In genomic region chr16:35179082-35179481, GRCm38 (mm10) we compare ENCODE assay signal across 8 mouse cellular contexts. TPM values are rescaled to one million over a fixed set of nuclear protein-coding genes. Genes with fewer than 3 reads are reported as not detected.
DNase-seq lines count a peak whose midpoint lies in the region; ATAC-seq lines count a peak whose summit lies in the region.

No protein-coding gene starts in this region.

- no peak for ATAC-seq in kidney, embryonic 15.5 days (replicated peaks; ENCODE audit: low FRiP score)
- no peak for ATAC-seq in liver, embryonic 11.5 days (replicated peaks; ENCODE audit: low FRiP score)

- no peaks in the 10 kb centered on the region; the same call in 1 of the 2 replicates for H3K27me3 ChIP-seq in kidney, embryonic 15.5 days
- H3K27me3 ChIP-seq in liver, embryonic 11.5 days (replicated peaks; ENCODE audit: control insufficient read depth, insufficient read depth, low read length), result 0 out of 2 replicates have a peak, but pooled peaks cover 3% of the 10 kb centered on the region

- H3K4me3 ChIP-seq in kidney, embryonic 15.5 days (replicated peaks), result no peak overlapping the region
- H3K4me3 ChIP-seq in liver, embryonic 11.5 days (ENCODE audit: low read depth, low read length), result no peak overlapping the region

- no peak overlapping the region for H3K27ac ChIP-seq in kidney, embryonic 15.5 days
- no peak overlapping the region for H3K27ac ChIP-seq in liver, embryonic 11.5 days (ENCODE audit: low read depth, low read length)

- H3K9me3 ChIP-seq in kidney, embryonic 15.5 days (replicated peaks), result no peaks in the 10 kb centered on the region
- H3K9me3 ChIP-seq in liver, embryonic 11.5 days (ENCODE audit: control insufficient read depth, low read length), result no peaks in the 10 kb centered on the region

- peak; percentile 71 for DNase-seq in kidney, adult 11 months
- peak; percentile 92 for DNase-seq in adrenal gland, postnatal 10 days
- peak; percentile 40 to 47 for DNase-seq in gastrocnemius, adult 8-10 months (ENCODE audit: low spot score in 2 of 2)
- peak; percentile 76 to 88 for DNase-seq in kidney, postnatal 36 days
- DNase-seq in embryo, embryonic 10 days (ENCODE audit: low spot score), result no peak
- no peak for DNase-seq in spleen, postnatal 10 days (ENCODE audit: low spot score in 2 of 2)
- no peak for DNase-seq in liver, embryonic 11.5 days (ENCODE audit: low spot score)

- H3K9ac ChIP-seq in kidney, embryonic 15.5 days, result no peak overlapping the region
- no peak overlapping the region for H3K9ac ChIP-seq in liver, embryonic 11.5 days (ENCODE audit: low read depth, low read length)

- peaks cover 14% of the 10 kb centered on the region for H3K4me1 ChIP-seq in kidney, embryonic 15.5 days
- H3K4me1 ChIP-seq in liver, embryonic 11.5 days (replicated peaks; ENCODE audit: control insufficient read depth, insufficient read depth, low read length), result no peaks in the 10 kb centered on the region

- 30% methylated on average over 8 of the region's 8 CpGs for WGBS in kidney, embryonic 15.5 days
- 77% methylated on average over 8 of the region's 8 CpGs for WGBS in liver, embryonic 11.5 days

- H3K4me2 ChIP-seq in kidney, embryonic 15.5 days, result no peak overlapping the region
- no peak overlapping the region for H3K4me2 ChIP-seq in liver, embryonic 11.5 days

- no peaks in the 10 kb centered on the region for H3K36me3 ChIP-seq in kidney, embryonic 15.5 days
- no peaks in the 10 kb centered on the region for H3K36me3 ChIP-seq in liver, embryonic 11.5 days (ENCODE audit: control insufficient read depth, insufficient read depth, low read length)

RNA-seq across cellular contexts. Expression of gene Adcy5, which starts 24.4 kb away (rescaled TPM):
- polyA plus RNA-seq in kidney, embryonic 15.5 days (2015; fragmentation: Nextera tagmentation; extraction: Ambion mirVana), result 0.66 and 0.87 TPM in 2 replicates
- total RNA-seq in adrenal gland, postnatal 10 days (2021), result 1 to 10 TPM; 6.6 to 9.0 TPM
- total RNA-seq in gastrocnemius, adult 8-10 months (2022), result 1 to 10 TPM; 1.2 to 2.9 (median 1.9) TPM
- polyA plus RNA-seq in liver, embryonic 11.5 days (2014; fragmentation: Nextera tagmentation; extraction: Ambion mirVana), result 0.48 and 0.52 TPM in 2 replicates

Comparison
In these comparisons a context has a peak if more than half of its experiments do, and no peak if none do; other contexts are left out.
1. DNase-seq: peak in kidney, adult 11 months (single experiment), adrenal gland, postnatal 10 days (single experiment), gastrocnemius, adult 8-10 months (2 of 2) and kidney, postnatal 36 days (2 of 2); none in embryo, embryonic 10 days (single experiment), spleen, postnatal 10 days (0 of 2) and liver, embryonic 11.5 days (single experiment).